Mouse (Mus musculus): ENCODE data around the gene Nup62.

DNA sequence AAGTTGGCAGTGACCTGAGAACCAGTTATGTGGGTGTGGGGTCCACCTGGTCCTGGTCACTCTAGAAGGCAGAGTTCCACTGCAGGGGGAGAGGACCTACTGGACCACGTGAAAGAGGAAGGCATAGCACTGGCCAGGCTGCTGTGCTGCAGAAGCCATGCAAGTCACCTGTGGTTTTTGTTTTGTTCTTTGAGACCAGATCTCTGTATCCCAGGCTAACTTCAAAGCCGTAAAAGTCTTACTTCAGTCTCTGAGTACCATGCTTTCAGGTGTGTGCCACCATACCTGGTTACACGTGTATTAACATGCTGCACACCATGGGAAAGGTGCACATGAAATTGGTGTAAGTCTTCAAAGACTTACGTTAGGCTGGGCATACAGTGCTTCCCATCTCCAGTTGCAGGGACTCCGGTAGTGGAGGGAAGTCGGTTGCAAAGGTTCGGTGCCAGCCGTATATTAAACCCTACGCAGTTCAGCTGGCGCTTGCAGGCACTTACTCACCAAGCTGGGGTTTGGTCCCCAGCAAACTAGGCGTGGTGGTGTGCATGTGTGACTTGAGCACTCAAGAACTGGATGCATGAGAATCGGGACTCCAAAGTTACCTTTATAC, 35.8 kb downstream of the Nup62 start:
- no peak for TF ChIP-seq POLR2A (IDR thresholded peaks at IDR 0.05; ENCODE audit: insufficient read length, low read depth)
- no peak for TF ChIP-seq TCF12 (IDR thresholded peaks at IDR 0.05; ENCODE audit: insufficient read depth, poor library complexity, severe bottlenecking)
- no peak for TF ChIP-seq USF1 (IDR thresholded peaks at IDR 0.05; ENCODE audit: low read depth)
- no peak for TF ChIP-seq E2F4 (IDR thresholded peaks at IDR 0.05; ENCODE audit: insufficient read depth)
- TF ChIP-seq MAX (IDR thresholded peaks at IDR 0.05; ENCODE audit: low read depth) = no peak
- TF ChIP-seq POLR2AphosphoS2 (IDR thresholded peaks at IDR 0.05; ENCODE audit: insufficient read length, low read depth) = no peak
- TF ChIP-seq REST (IDR thresholded peaks at IDR 0.05; ENCODE audit: insufficient read depth, insufficient read length) = no peak
- TF ChIP-seq CEBPB (IDR thresholded peaks at IDR 0.05; ENCODE audit: insufficient read depth, poor library complexity, severe bottlenecking) = no peak
- TF ChIP-seq MYOD1 (IDR thresholded peaks at IDR 0.05; ENCODE audit: control insufficient read depth in 1 of 3, insufficient read length in 2 of 3, low read depth in 2 of 3) = no peak

Data from myocyte (in vitro differentiated cells).